Mouse (Mus musculus) heart, postnatal 0 days (tissue): ENCODE data around the gene Gm10959. TPM values are rescaled to one million over a fixed set of nuclear protein-coding genes. Genes with fewer than 3 reads are reported as not detected.

ENCODE experiments used
- ATAC-seq: fragments of 200-750 bp; cut with Nextera tagmentation; 2 replicates; pipeline ENCODE4 v1.8.0; 2017; ENCODE audit warnings: low read depth, moderate number of reproducible peaks, moderate library complexity; ENCODE audit not compliant: insufficient read depth
- DNase-seq: peaks from one replicate; pipeline ENCODE4 v3.0.0-alpha.2; 2016; ENCODE audit warnings: low spot score
- H3K27ac ChIP-seq: fragments of 300-500 bp; sonication (generic); 2 replicates; pipeline ENCODE4 v1.5.1; 2014; ENCODE audit warnings: low read depth, mild to moderate bottlenecking
- H3K27me3 ChIP-seq: fragments of 300-500 bp; sonication (generic); 2 replicates; pipeline ENCODE4 v1.6.1; 2014; ENCODE audit warnings: low read length, mixed read lengths; ENCODE audit not compliant: control insufficient read depth, insufficient read depth
- H3K36me3 ChIP-seq: fragments of 300-500 bp; sonication (generic); replicated peaks from 2 replicates; pipeline ENCODE4 v1.6.1; 2014; ENCODE audit warnings: low read length, mixed read lengths; ENCODE audit not compliant: control insufficient read depth, insufficient read depth
- H3K4me1 ChIP-seq: fragments of 300-500 bp; sonication (generic); 2 replicates; pipeline ENCODE4 v1.6.1; 2014; ENCODE audit warnings: antibody characterized with exemption; ENCODE audit not compliant: control insufficient read depth, insufficient read depth
- H3K4me2 ChIP-seq: fragments of 300-500 bp; sonication (generic); 2 replicates; pipeline ENCODE4 v1.6.1; 2014; ENCODE audit warnings: low read depth, mild to moderate bottlenecking, low read length, moderate library complexity
- H3K4me3 ChIP-seq: fragments of 300-500 bp; sonication (generic); 2 replicates; pipeline ENCODE4 v1.5.1; 2014; ENCODE audit warnings: low read depth, low read length
- H3K9ac ChIP-seq: fragments of 300-500 bp; sonication (generic); replicated peaks from 2 replicates; pipeline ENCODE4 v1.6.1; 2014; ENCODE audit warnings: low read depth, low read length, mixed read lengths
- H3K9me3 ChIP-seq: fragments of 300-500 bp; sonication (generic); replicated peaks from 2 replicates; pipeline ENCODE4 v1.6.1; 2016; ENCODE audit warnings: low read length; ENCODE audit not compliant: control insufficient read depth
- CTCF ChIP-seq: IDR thresholded peaks from 2 replicates; pipeline ENCODE4 v1.5.1; 2016; ENCODE audit warnings: antibody characterized with exemption, control low read depth, low read depth
- EP300 ChIP-seq: IDR thresholded peaks from 2 replicates; pipeline ENCODE4 v1.6.1; 2016; ENCODE audit warnings: antibody characterized with exemption, low read depth
- WGBS: fragments of 180-500 bp; shearing (Covaris S2); extraction: QIAGEN DNeasy Blood & Tissue Kit; methylation state at CpG from one replicate; pipeline ENCODE4 v1.1.7; 2014; 5-methylcytosine and 5-hydroxymethylcytosine counted together
- polyA plus RNA-seq: library from polyadenylated mRNA; unstranded; fragments of >200 nt; fragmentation: Nextera tagmentation; extraction: Ambion mirVana; gene quantifications from 2 replicates; pipeline ENCODE4 v1.2.1, GENCODE M21; 2015
- total RNA-seq: library from RNA; depleted of rRNA; stranded (reverse); fragments of >200 nt; gene quantifications from 2 replicates; pipeline ENCODE4 v1.2.3, GENCODE M21; 2014; ENCODE audit warnings: low replicate concordance

The Gm10959 gene
- total and polyA plus RNA-seq, 2 experiments from 2014 or later, result not detected

DNA sequence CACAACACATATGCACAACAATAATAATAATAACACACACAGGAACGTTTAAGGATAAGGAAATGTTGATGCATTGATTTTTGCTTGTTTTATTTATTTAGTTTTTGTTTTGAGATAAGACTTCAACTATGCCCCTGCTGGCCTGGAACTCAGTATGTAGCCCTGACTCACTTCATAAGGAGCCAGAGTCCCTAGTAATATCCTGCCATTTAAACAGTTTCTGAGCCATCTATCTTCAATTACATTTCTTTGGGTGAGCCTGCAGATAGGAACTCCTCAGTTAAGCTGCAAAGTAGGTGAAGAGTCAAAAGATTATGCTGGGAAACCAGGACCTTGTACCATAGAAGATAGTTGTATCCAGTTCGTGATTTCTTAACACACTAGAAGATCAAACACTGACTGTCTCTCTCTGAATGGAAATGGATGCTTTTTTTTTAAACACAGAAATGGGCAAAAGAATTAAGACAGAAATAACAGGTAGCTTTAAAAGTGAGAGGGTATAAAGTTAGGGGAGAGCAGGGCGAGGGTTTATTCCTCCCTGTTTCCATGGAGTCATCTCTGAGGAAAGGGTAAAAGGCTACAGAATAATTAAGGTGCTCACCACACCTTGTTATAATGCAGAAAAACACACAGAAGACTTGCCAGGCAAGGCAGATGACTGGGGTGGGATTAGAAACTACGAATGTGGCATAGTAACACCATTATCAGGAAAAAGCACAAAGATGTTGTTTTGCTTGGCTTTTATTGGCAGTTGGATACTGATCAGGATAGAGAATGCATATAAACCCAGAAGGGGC lies 31.5 kb downstream of the Gm10959 start:
- ATAC-seq, result no peak

DNA sequence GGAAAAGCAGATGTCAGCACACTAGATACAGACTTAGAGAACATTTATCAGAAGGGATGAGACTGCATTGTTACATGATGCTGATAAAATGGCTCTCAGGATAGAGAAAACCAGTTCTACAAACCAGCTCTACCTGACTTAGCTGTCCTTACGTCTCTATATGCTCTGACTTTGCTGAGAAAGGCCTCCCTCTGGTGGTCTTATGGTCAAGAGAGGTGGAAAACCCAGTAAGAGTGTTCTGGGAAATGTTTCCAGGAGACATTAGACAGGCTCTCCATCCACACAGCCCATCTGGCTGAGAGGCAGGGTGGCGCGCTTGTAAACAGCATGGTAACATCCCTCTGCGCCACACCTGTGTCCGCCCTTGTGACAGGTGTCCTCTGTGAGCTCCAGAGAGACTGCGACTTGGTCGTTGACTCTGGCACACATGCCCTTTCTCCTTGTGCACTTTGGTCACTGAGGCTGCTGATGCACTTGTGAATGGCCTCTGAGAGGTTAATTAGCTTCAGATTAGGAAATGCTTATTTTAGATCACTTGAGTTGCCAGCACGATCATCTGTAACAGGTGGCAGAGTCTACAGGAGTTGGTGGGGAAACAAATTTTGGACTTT lies 40.4 kb downstream of the Gm10959 start:
- no peaks in the 10 kb centered on the region for H3K9me3 ChIP-seq
- TF ChIP-seq CTCF, result no peak
- TF ChIP-seq EP300, result no peak
- no peak overlapping the region for H3K4me2 ChIP-seq
- H3K27ac ChIP-seq, result no peak overlapping the region
- WGBS, result 61% methylated on average over 8 of the region's 8 CpGs
- no peak overlapping the region for H3K4me3 ChIP-seq
- no peaks in the 10 kb centered on the region for H3K27me3 ChIP-seq
- H3K36me3 ChIP-seq, result no peaks in the 10 kb centered on the region
- no peak overlapping the region for H3K9ac ChIP-seq
- ATAC-seq (no peak), DNase-seq (no peak)
- no peaks in the 10 kb centered on the region for H3K4me1 ChIP-seq

More for the DNA sequence above, 31.5 kb downstream of the Gm10959 start:
- Histone ChIP-seq H3K27ac (no peak overlapping the region), H3K9me3 (no peaks in the 10 kb centered on the region), H3K4me1 (no peaks in the 10 kb centered on the region), H3K4me2 (no peak overlapping the region), H3K36me3 (no peaks in the 10 kb centered on the region), H3K27me3 (no peaks in the 10 kb centered on the region), H3K4me3 (no peak overlapping the region), H3K9ac (no peak overlapping the region)
- no peak for TF ChIP-seq EP300
- no peak for TF ChIP-seq CTCF
- DNase-seq, result no peak
- 71% methylated on average over 4 of the region's 4 CpGs for whole genome bisulfite sequencing

- DNase-seq (no peak), ATAC-seq (no peak)
- Histone ChIP-seq H3K27ac (no peak overlapping the region), H3K4me1 (no peaks in the 10 kb centered on the region), H3K36me3 (no peaks in the 10 kb centered on the region), H3K4me2 (no peak overlapping the region), H3K9me3 (no peaks in the 10 kb centered on the region), H3K27me3 (no peaks in the 10 kb centered on the region), H3K9ac (no peak overlapping the region), H3K4me3 (no peak overlapping the region)
- TF ChIP-seq CTCF, result no peak
- TF ChIP-seq EP300, result no peak
- WGBS, result 64% methylated on average over 3 of the region's 3 CpGs
Measured at GRCm38 (mm10) chr3:122877543-122877942, 41.6 kb downstream of the Gm10959 start.

DNA sequence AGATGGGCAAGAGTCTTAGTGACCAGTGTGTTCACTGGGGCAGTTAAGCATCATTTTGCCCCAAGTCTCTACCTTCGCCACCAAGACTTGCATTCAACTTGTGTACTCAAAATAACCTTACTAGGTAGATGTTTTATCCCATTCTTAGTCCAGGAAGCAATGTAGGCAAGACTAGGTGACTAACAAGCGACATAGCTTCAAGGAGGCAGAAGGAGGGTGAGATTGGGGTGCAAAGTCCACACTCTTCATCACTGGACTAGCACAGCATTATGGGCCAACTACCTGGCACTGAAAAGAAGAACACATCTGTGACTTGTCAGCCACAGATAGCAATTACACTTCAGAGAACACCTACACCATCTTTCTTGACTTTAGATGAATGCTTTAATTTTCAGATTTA lies 42.3 kb downstream of the Gm10959 start:
- H3K9ac ChIP-seq, result no peak overlapping the region
- no peaks in the 10 kb centered on the region for H3K4me1 ChIP-seq
- DNase-seq, result no peak
- H3K4me2 ChIP-seq, result no peak overlapping the region
- WGBS, result 72% methylated on average over 2 of the region's 2 CpGs
- no peak for ATAC-seq
- H3K27me3 ChIP-seq, result no peaks in the 10 kb centered on the region
- TF ChIP-seq CTCF, result no peak
- TF ChIP-seq EP300, result no peak
- H3K27ac ChIP-seq, result no peak overlapping the region
- no peak overlapping the region for H3K4me3 ChIP-seq
- H3K9me3 ChIP-seq, result no peaks in the 10 kb centered on the region
- H3K36me3 ChIP-seq, result no peaks in the 10 kb centered on the region

DNA sequence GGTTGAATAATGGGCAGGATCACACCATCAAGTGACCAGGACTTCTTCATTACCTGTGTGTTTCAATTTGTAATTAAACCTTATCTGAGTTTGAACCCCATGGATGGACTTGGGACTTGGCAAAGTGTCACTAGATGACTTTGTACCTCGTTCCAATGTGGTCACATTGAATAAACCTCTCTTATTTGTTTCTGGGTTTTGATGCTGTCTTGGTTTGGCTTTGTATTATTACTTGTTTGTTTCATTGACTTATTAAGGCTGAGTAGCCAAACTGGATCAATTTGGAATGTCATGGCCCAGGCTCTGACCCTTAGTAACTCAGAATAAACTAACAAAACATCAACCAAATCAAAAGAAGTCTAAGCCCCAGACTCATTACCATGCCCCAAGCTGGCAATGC lies 47.6 kb downstream of the Gm10959 start:
- H3K4me1 ChIP-seq, result no peaks in the 10 kb centered on the region
- no peak overlapping the region for H3K4me3 ChIP-seq
- no peak for TF ChIP-seq CTCF
- TF ChIP-seq EP300, result no peak
- no peak overlapping the region for H3K4me2 ChIP-seq
- H3K36me3 ChIP-seq, result no peaks in the 10 kb centered on the region
- DNase-seq, result no peak
- 68% methylated on average over 1 of the region's 1 CpGs for WGBS
- H3K27me3 ChIP-seq, result no peaks in the 10 kb centered on the region
- no peaks in the 10 kb centered on the region for H3K9me3 ChIP-seq
- no peak overlapping the region for H3K9ac ChIP-seq
- H3K27ac ChIP-seq, result no peak overlapping the region
- ATAC-seq, result no peak
